Mouse (Mus musculus): ENCODE measurements around the gene Prr23a2. TPM values are rescaled to one million over a fixed set of nuclear protein-coding genes. Genes with fewer than 3 reads are reported as not detected.
"Not testable (repeated sequence)": the region's sequence is repeated elsewhere in the genome, so short reads cannot be mapped to it uniquely, and the experiment has no call there.

Prr23a2 gene
- not detected in 2 replicates for polyA plus RNA-seq (2015; fragmentation: Nextera tagmentation; extraction: Ambion mirVana)

GRCm38 (mm10) chr9:98856210-98856609 is at the start of gene Prr23a2:
Gene Prr23a2, plus strand, starts transcription at chr9:98856494.
- 71% methylated on average over 18 of the region's 18 CpGs for WGBS
- ATAC-seq: no peak

DNA sequence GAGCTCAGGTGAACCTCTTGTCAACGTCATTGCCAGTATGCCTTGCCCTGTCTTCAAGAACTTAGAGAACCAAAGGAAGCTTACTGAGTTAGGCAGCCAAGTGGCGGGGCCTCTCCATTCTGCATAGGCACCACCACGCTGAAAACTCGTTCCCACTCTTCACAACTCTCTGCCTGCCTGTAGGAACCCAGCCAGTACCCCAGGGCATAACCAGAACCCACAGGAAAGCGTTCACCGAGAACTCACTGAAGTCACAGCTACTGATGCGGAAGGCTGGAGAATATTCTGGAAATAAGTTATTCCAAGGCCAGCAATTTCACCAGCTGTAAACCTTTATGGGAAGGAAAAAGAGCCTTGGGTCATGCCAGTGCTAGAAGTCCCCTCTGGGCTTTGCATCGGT is 48.7 kb upstream of the Prr23a2 start:
- no peak overlapping the region for H3K4me3 ChIP-seq (ENCODE audit: low read length)
- no peak overlapping the region for H3K4me2 ChIP-seq (ENCODE audit: low read length)
- H3K9ac ChIP-seq (ENCODE audit: low read depth, low read length): no peak overlapping the region
- 85% methylated on average over 8 of the region's 8 CpGs for WGBS
- H3K27me3 ChIP-seq (replicated peaks; ENCODE audit: control insufficient read depth, insufficient read depth, low read length): no peaks in the 10 kb centered on the region
- no peaks in the 10 kb centered on the region for H3K9me3 ChIP-seq (ENCODE audit: control insufficient read depth, low read length)
- H3K4me1 ChIP-seq (ENCODE audit: control insufficient read depth, insufficient read depth, low read depth, low read length): no peaks in the 10 kb centered on the region
- ATAC-seq: no peak
- H3K27ac ChIP-seq (ENCODE audit: low read depth, low read length): no peak overlapping the region
- no peaks in the 10 kb centered on the region for H3K36me3 ChIP-seq (ENCODE audit: control insufficient read depth, insufficient read depth, low read length)

More at GRCm38 (mm10) chr9:98856210-98856609, at the start of gene Prr23a2:
- H3K4me1 ChIP-seq (ENCODE audit: control insufficient read depth, insufficient read depth, low read depth, low read length): no peaks in the 10 kb centered on the region
- H3K9me3 ChIP-seq (ENCODE audit: control insufficient read depth, low read length): no peaks in the 10 kb centered on the region
- H3K27ac ChIP-seq (ENCODE audit: low read depth, low read length): no peak within 1 kb of the TSS
- no peak within 1 kb of the TSS for H3K4me3 ChIP-seq (ENCODE audit: low read length)
- H3K4me2 ChIP-seq (ENCODE audit: low read length): no peak within 1 kb of the TSS
- no peaks in the 10 kb centered on the region for H3K27me3 ChIP-seq (replicated peaks; ENCODE audit: control insufficient read depth, insufficient read depth, low read length)
- no peaks in the 10 kb centered on the region for H3K36me3 ChIP-seq (ENCODE audit: control insufficient read depth, insufficient read depth, low read length)
- no peak within 1 kb of the TSS for H3K9ac ChIP-seq (ENCODE audit: low read depth, low read length)

DNA sequence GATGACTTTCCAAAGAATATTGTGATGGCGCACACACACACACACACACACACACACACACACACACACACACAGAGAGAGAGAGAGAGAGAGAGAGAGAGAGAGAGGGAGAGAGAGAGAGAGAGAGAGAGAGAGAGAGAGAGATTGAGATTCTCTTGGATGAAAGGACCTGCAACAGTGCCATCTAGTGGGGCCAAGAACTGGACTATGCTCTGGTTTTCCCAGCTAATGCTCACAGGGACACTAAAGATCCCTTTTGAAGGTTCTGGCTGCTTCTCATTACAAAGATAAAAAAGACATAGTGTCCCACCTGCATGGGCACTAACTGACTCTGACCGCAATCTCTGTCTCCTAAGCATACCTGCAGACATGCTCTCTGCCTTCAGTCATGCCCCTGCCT is 46.8 kb upstream of the Prr23a2 start:
- 72% methylated on average over 2 of the region's 2 CpGs for WGBS
- not testable (repeated sequence) for H3K4me3 ChIP-seq (ENCODE audit: low read length); H3K4me2 ChIP-seq (ENCODE audit: low read length); H3K36me3 ChIP-seq (ENCODE audit: control insufficient read depth, insufficient read depth, low read length); H3K9ac ChIP-seq (ENCODE audit: low read depth, low read length); H3K27ac ChIP-seq (ENCODE audit: low read depth, low read length); ATAC-seq; H3K9me3 ChIP-seq (ENCODE audit: control insufficient read depth, low read length); H3K27me3 ChIP-seq (replicated peaks; ENCODE audit: control insufficient read depth, insufficient read depth, low read length); H3K4me1 ChIP-seq (ENCODE audit: control insufficient read depth, insufficient read depth, low read depth, low read length)

GRCm38 (mm10) chr9:98816066-98816465 is 40.2 kb upstream of the Prr23a2 start:
- no peak overlapping the region for H3K9ac ChIP-seq (ENCODE audit: low read depth, low read length)
- no peak overlapping the region for H3K4me2 ChIP-seq (ENCODE audit: low read length)
- H3K27me3 ChIP-seq (replicated peaks; ENCODE audit: control insufficient read depth, insufficient read depth, low read length): no peaks in the 10 kb centered on the region
- H3K36me3 ChIP-seq (ENCODE audit: control insufficient read depth, insufficient read depth, low read length): no peaks in the 10 kb centered on the region
- no peaks in the 10 kb centered on the region for H3K4me1 ChIP-seq (ENCODE audit: control insufficient read depth, insufficient read depth, low read depth, low read length)
- no peak overlapping the region for H3K4me3 ChIP-seq (ENCODE audit: low read length)
- ATAC-seq: no peak
- H3K27ac ChIP-seq (ENCODE audit: low read depth, low read length): no peak overlapping the region
- H3K9me3 ChIP-seq (ENCODE audit: control insufficient read depth, low read length): no peaks in the 10 kb centered on the region
- 79% methylated on average over 3 of the region's 3 CpGs for WGBS

GRCm38 (mm10) chr9:98817592-98817991 is 38.7 kb upstream of the Prr23a2 start:
- no peak overlapping the region for H3K4me2 ChIP-seq (ENCODE audit: low read length)

GRCm38 (mm10) chr9:98818971-98819370 is 37.3 kb upstream of the Prr23a2 start:
- Histone ChIP-seq H3K4me2 (ENCODE audit: low read length) (no peak overlapping the region), H3K9me3 (ENCODE audit: control insufficient read depth, low read length) (peaks cover 5% of the 10 kb centered on the region; the same call in 1 of the 2 replicates), H3K4me3 (ENCODE audit: low read length) (no peak overlapping the region), H3K36me3 (ENCODE audit: control insufficient read depth, insufficient read depth, low read length) (no peaks in the 10 kb centered on the region), H3K9ac (ENCODE audit: low read depth, low read length) (no peak overlapping the region), H3K27ac (ENCODE audit: low read depth, low read length) (no peak overlapping the region), H3K4me1 (ENCODE audit: control insufficient read depth, insufficient read depth, low read depth, low read length) (no peaks in the 10 kb centered on the region), H3K27me3 (replicated peaks; ENCODE audit: control insufficient read depth, insufficient read depth, low read length) (no peaks in the 10 kb centered on the region)
- WGBS: 90% methylated on average over 5 of the region's 5 CpGs
- no peak for ATAC-seq

More at GRCm38 (mm10) chr9:98817592-98817991, 38.7 kb upstream of the Prr23a2 start:
- H3K27ac ChIP-seq (ENCODE audit: low read depth, low read length): no peak overlapping the region
- 91% methylated on average over 7 of the region's 7 CpGs for WGBS
- no peak for ATAC-seq
- H3K9ac ChIP-seq (ENCODE audit: low read depth, low read length): no peak overlapping the region
- H3K9me3 ChIP-seq (ENCODE audit: control insufficient read depth, low read length): no peaks in the 10 kb centered on the region
- H3K27me3 ChIP-seq (replicated peaks; ENCODE audit: control insufficient read depth, insufficient read depth, low read length): no peaks in the 10 kb centered on the region
- no peak overlapping the region for H3K4me3 ChIP-seq (ENCODE audit: low read length)
- no peaks in the 10 kb centered on the region for H3K36me3 ChIP-seq (ENCODE audit: control insufficient read depth, insufficient read depth, low read length)
- H3K4me1 ChIP-seq (ENCODE audit: control insufficient read depth, insufficient read depth, low read depth, low read length): no peaks in the 10 kb centered on the region

GRCm38 (mm10) chr9:98819481-98819880 is 36.8 kb upstream of the Prr23a2 start:
- no peak overlapping the region for H3K27ac ChIP-seq (ENCODE audit: low read depth, low read length)
- H3K27me3 ChIP-seq (replicated peaks; ENCODE audit: control insufficient read depth, insufficient read depth, low read length): no peaks in the 10 kb centered on the region
- H3K4me1 ChIP-seq (ENCODE audit: control insufficient read depth, insufficient read depth, low read depth, low read length): no peaks in the 10 kb centered on the region
- peaks cover 5% of the 10 kb centered on the region; the same call in 1 of the 2 replicates for H3K9me3 ChIP-seq (ENCODE audit: control insufficient read depth, low read length)
- no peak overlapping the region for H3K9ac ChIP-seq (ENCODE audit: low read depth, low read length)
- H3K4me2 ChIP-seq (ENCODE audit: low read length): no peak overlapping the region
- no peak overlapping the region for H3K4me3 ChIP-seq (ENCODE audit: low read length)
- no peaks in the 10 kb centered on the region for H3K36me3 ChIP-seq (ENCODE audit: control insufficient read depth, insufficient read depth, low read length)
- no peak for ATAC-seq
- WGBS: 88% methylated on average over 2 of the region's 2 CpGs

DNA sequence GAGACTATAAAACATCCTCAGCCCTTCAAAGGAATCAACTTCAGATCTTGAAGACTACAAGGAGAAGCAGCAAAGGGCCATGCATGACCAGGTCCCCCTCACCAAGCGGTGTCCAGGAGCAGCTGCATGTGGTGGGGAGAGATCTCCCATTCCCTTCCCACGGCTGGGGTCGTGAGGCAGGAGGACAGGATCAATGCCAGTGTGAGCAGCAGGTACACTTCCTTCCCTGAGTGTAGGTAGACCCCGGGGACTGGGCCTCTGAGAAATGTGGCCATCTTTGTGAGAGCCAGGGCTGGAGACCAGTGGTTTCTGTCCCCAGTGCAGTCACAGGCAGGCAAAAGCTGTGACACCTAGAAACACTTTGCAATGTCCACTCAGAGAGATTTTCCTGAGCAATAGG is 35.8 kb upstream of the Prr23a2 start:
- H3K9ac ChIP-seq (ENCODE audit: low read depth, low read length): no peak overlapping the region
- no peak overlapping the region for H3K4me3 ChIP-seq (ENCODE audit: low read length)
- H3K27me3 ChIP-seq (replicated peaks; ENCODE audit: control insufficient read depth, insufficient read depth, low read length): no peaks in the 10 kb centered on the region
- WGBS: 88% methylated on average over 4 of the region's 4 CpGs
- H3K27ac ChIP-seq (ENCODE audit: low read depth, low read length): no peak overlapping the region
- H3K4me1 ChIP-seq (ENCODE audit: control insufficient read depth, insufficient read depth, low read depth, low read length): no peaks in the 10 kb centered on the region
- no peaks in the 10 kb centered on the region for H3K36me3 ChIP-seq (ENCODE audit: control insufficient read depth, insufficient read depth, low read length)
- no peak overlapping the region for H3K4me2 ChIP-seq (ENCODE audit: low read length)
- H3K9me3 ChIP-seq (ENCODE audit: control insufficient read depth, low read length): peaks cover 5% of the 10 kb centered on the region; the same call in 1 of the 2 replicates
- ATAC-seq: no peak

DNA sequence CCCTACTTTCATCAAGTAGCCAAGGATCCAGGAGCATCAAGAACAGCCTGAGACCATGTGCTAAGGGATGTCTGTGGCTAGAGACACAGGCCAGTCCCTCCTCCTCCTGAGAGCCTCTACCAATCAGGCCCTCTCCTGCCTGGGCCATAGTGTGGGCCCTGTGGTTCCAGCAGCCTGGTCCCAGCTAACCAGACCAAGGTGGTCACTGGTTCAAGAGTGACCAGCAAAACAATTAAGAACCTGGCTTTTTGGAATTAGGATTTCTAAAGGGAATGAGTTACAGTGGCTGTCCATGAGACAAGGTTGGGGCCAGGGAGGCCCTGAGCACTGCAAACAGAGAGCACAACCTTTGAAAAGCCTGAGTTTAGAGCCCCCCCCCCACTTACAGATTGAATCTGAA is 35.2 kb upstream of the Prr23a2 start:
- no peaks in the 10 kb centered on the region for H3K4me1 ChIP-seq (ENCODE audit: control insufficient read depth, insufficient read depth, low read depth, low read length)
- no peak for ATAC-seq
- peaks cover 5% of the 10 kb centered on the region; the same call in 1 of the 2 replicates for H3K9me3 ChIP-seq (ENCODE audit: control insufficient read depth, low read length)
- no peaks in the 10 kb centered on the region for H3K36me3 ChIP-seq (ENCODE audit: control insufficient read depth, insufficient read depth, low read length)
- no peaks in the 10 kb centered on the region for H3K27me3 ChIP-seq (replicated peaks; ENCODE audit: control insufficient read depth, insufficient read depth, low read length)
- no peak overlapping the region for H3K9ac ChIP-seq (ENCODE audit: low read depth, low read length)
- H3K27ac ChIP-seq (ENCODE audit: low read depth, low read length): no peak overlapping the region
- H3K4me2 ChIP-seq (ENCODE audit: low read length): no peak overlapping the region
- no peak overlapping the region for H3K4me3 ChIP-seq (ENCODE audit: low read length)

DNA sequence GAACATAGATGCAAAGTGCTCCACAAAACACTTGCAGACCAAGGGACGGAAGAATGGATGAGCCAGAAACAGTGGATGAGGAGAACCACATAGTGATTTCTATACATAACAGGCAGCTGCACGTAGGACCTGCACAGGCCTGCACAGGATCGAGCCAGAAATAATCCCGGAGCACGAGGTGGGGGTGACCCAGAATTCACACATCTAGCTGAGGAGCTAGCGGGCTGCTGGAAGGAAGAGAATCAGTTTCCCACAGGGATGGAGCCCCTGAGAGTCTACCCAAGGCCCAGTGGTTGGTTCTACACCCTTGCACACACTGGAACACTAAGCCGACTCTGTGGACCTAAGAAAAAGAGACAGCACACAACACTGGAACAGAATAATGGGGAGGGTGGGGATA is 32.5 kb upstream of the Prr23a2 start:
- Histone ChIP-seq H3K9ac (ENCODE audit: low read depth, low read length) (no peak overlapping the region), H3K4me1 (ENCODE audit: control insufficient read depth, insufficient read depth, low read depth, low read length) (no peaks in the 10 kb centered on the region), H3K4me2 (ENCODE audit: low read length) (no peak overlapping the region), H3K36me3 (ENCODE audit: control insufficient read depth, insufficient read depth, low read length) (no peaks in the 10 kb centered on the region), H3K4me3 (ENCODE audit: low read length) (no peak overlapping the region), H3K9me3 (ENCODE audit: control insufficient read depth, low read length) (peaks cover 5% of the 10 kb centered on the region; the same call in 1 of the 2 replicates), H3K27me3 (replicated peaks; ENCODE audit: control insufficient read depth, insufficient read depth, low read length) (no peaks in the 10 kb centered on the region), H3K27ac (ENCODE audit: low read depth, low read length) (no peak overlapping the region)
- WGBS: 87% methylated on average over 7 of the region's 7 CpGs
- ATAC-seq: no peak
